Mouse (Mus musculus): ENCODE measurements around the gene Cpeb2. TPM values are rescaled to one million over a fixed set of nuclear protein-coding genes. Genes with fewer than 3 reads are reported as not detected.

Gene Cpeb2
- polyA plus RNA-seq, 1 experiment = 4.2 TPM

DNA sequence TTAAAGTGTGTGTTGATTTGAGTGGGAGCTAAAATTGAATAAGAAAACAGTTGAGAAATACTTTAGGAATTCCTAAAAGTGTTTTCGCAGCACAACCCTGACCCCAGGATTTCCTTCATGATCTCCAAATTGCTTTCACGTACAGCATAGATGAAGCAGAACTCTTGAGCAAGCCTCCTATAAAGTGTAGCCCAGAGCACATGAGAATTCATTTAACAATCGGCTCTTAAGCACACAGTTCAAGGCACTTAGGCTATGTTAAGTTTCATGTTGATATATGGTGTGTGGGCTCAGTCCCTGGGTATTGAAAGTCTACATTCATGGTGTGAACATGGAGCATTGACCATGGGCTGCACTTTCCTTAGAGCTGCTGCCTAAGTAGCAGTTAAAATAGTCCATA, 97.3 kb downstream of the Cpeb2 start:
- Histone ChIP-seq H3K27me3 (ENCODE audit: control insufficient read depth, insufficient read depth, low read length) (no peaks in the 10 kb centered on the region), H3K36me3 (ENCODE audit: control insufficient read depth, insufficient read depth, low read length) (no peaks in the 10 kb centered on the region), H3K4me1 (replicated peaks; ENCODE audit: control insufficient read depth, insufficient read depth, low read length) (no peaks in the 10 kb centered on the region), H3K4me3 (ENCODE audit: control insufficient read depth, insufficient read depth, low read length) (no peak overlapping the region), H3K27ac (ENCODE audit: control insufficient read depth, insufficient read depth, low read length) (no peak overlapping the region)
- DNase-seq = no peak
- WGBS = 97% methylated on average over 3 of the region's 3 CpGs
- TF ChIP-seq POLR2A (IDR thresholded peaks at IDR 0.05; ENCODE audit: control insufficient read depth, extremely low read depth, insufficient read depth, low read length, poor library complexity) (no peak), CTCF (IDR thresholded peaks at IDR 0.05; ENCODE audit: borderline replicate concordance, control insufficient read depth, extremely low read depth, insufficient read depth, low read length, poor library complexity) (no peak)

- no peak for DNase-seq
- TF ChIP-seq POLR2A (IDR thresholded peaks at IDR 0.05; ENCODE audit: control insufficient read depth, extremely low read depth, insufficient read depth, low read length, poor library complexity) (no peak), CTCF (IDR thresholded peaks at IDR 0.05; ENCODE audit: borderline replicate concordance, control insufficient read depth, extremely low read depth, insufficient read depth, low read length, poor library complexity) (no peak)
- Histone ChIP-seq H3K4me3 (ENCODE audit: control insufficient read depth, insufficient read depth, low read length) (no peak overlapping the region), H3K4me1 (replicated peaks; ENCODE audit: control insufficient read depth, insufficient read depth, low read length) (no peaks in the 10 kb centered on the region), H3K27ac (ENCODE audit: control insufficient read depth, insufficient read depth, low read length) (no peak overlapping the region), H3K27me3 (ENCODE audit: control insufficient read depth, insufficient read depth, low read length) (no peaks in the 10 kb centered on the region), H3K36me3 (ENCODE audit: control insufficient read depth, insufficient read depth, low read length) (no peaks in the 10 kb centered on the region)
- 89% methylated on average over 2 of the region's 2 CpGs for WGBS
Observed at GRCm38 (mm10) chr5:43334469-43334868, 101.5 kb downstream of the Cpeb2 start.

DNA sequence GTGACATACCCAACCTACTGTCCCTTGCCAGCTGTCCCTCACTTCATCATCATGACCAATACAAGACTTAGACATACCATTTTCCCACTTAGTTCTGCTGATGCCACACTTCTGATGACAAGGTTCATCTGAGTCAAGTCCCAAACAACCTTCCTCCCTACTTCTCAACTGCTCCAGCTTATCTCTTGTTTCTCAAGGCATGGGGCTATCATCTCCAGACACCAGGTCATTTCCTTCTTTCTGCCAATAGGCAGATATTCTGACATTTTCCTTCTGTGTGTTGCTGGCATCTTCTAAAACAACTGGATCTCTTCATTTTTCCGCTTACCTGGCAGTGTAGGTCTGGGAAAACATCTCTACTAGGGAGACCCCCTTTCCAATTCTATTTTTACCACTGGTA, 104.2 kb downstream of the Cpeb2 start:
- no peak for DNase-seq
- Histone ChIP-seq H3K27ac (ENCODE audit: control insufficient read depth, insufficient read depth, low read length) (no peak overlapping the region), H3K36me3 (ENCODE audit: control insufficient read depth, insufficient read depth, low read length) (no peaks in the 10 kb centered on the region), H3K4me3 (ENCODE audit: control insufficient read depth, insufficient read depth, low read length) (no peak overlapping the region), H3K27me3 (ENCODE audit: control insufficient read depth, insufficient read depth, low read length) (no peaks in the 10 kb centered on the region), H3K4me1 (replicated peaks; ENCODE audit: control insufficient read depth, insufficient read depth, low read length) (no peaks in the 10 kb centered on the region)
- TF ChIP-seq CTCF (IDR thresholded peaks at IDR 0.05; ENCODE audit: borderline replicate concordance, control insufficient read depth, extremely low read depth, insufficient read depth, low read length, poor library complexity) = no peak
- no peak for TF ChIP-seq POLR2A (IDR thresholded peaks at IDR 0.05; ENCODE audit: control insufficient read depth, extremely low read depth, insufficient read depth, low read length, poor library complexity)
- WGBS = 93% methylated on average over 1 of the region's 1 CpGs

- H3K4me3 ChIP-seq (ENCODE audit: control insufficient read depth, insufficient read depth, low read length) = no peak overlapping the region
- H3K36me3 ChIP-seq (ENCODE audit: control insufficient read depth, insufficient read depth, low read length) = no peaks in the 10 kb centered on the region
- H3K4me1 ChIP-seq (replicated peaks; ENCODE audit: control insufficient read depth, insufficient read depth, low read length) = no peaks in the 10 kb centered on the region
- no peak for TF ChIP-seq CTCF (IDR thresholded peaks at IDR 0.05; ENCODE audit: borderline replicate concordance, control insufficient read depth, extremely low read depth, insufficient read depth, low read length, poor library complexity)
- no peak for TF ChIP-seq POLR2A (IDR thresholded peaks at IDR 0.05; ENCODE audit: control insufficient read depth, extremely low read depth, insufficient read depth, low read length, poor library complexity)
- DNase-seq = no peak
- no peak overlapping the region for H3K27ac ChIP-seq (ENCODE audit: control insufficient read depth, insufficient read depth, low read length)
- WGBS = 84% methylated on average over 10 of the region's 10 CpGs
- no peaks in the 10 kb centered on the region for H3K27me3 ChIP-seq (ENCODE audit: control insufficient read depth, insufficient read depth, low read length)
Observed at GRCm38 (mm10) chr5:43338771-43339475, 106.0 kb downstream of the Cpeb2 start.

All from thymus, adult 2 months (tissue).